Comparison of ENCODE assay signal across 18 mouse cellular contexts in the genomic region with DNA sequence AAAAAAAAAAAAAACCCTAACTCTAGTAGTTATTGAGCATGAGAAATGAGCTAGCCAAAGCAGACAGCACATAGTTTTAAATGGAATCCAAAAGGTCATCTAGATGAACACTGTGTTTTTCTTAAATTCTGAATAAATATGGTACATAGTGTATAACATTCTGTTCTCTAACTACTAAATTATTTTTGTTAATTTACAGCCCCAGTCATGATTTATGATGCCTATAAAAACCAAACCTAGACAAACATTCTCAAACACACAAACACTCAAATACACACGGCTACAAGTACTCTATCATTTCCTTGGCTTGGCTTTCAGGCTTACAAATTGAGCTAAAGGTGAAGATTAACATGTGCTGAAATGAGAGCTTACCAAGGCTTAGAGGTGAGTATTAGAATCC.
"Had no signal": no experiment of that assay in that cellular context is flagged by ENCODE, and none has a peak within 500 bp of the region (broad histone marks: within the 10 kb centered on the region; RNA-seq: fewer than 3 reads in every experiment).

No protein-coding gene starts in this region.

- DNase-seq: left cerebral cortex, postnatal 4 days; liver, postnatal 0 days; lung, embryonic 14.5 days; retina, postnatal 1 day; right cerebral cortex, postnatal 25 days; spleen, adult 18-20 months; thymus, postnatal 25 days had no signal

- H3K4me3 ChIP-seq: intestine, embryonic 15.5 days; limb, embryonic 12.5 days; limb, embryonic 15.5 days; midbrain, embryonic 12.5 days; midbrain, embryonic 15.5 days; neural tube, embryonic 12.5 days; stomach, embryonic 15.5 days had no signal

- H3K27me3 ChIP-seq: intestine, embryonic 15.5 days; limb, embryonic 12.5 days; limb, embryonic 15.5 days; midbrain, embryonic 12.5 days; midbrain, embryonic 15.5 days; neural tube, embryonic 12.5 days; stomach, embryonic 15.5 days had no signal

- H3K27ac ChIP-seq: intestine, embryonic 15.5 days; limb, embryonic 15.5 days; liver, embryonic 14.5 days; macrophage; midbrain, embryonic 12.5 days; midbrain, embryonic 15.5 days; neural tube, embryonic 12.5 days; stomach, embryonic 15.5 days had no signal

- H3K9ac ChIP-seq: intestine, embryonic 15.5 days; limb, embryonic 12.5 days; limb, embryonic 15.5 days; liver, embryonic 14.5 days; liver, postnatal 0 days; lung, embryonic 14.5 days; midbrain, embryonic 12.5 days; midbrain, embryonic 15.5 days; neural tube, embryonic 12.5 days; stomach, embryonic 15.5 days had no signal

- H3K36me3 ChIP-seq: intestine, embryonic 15.5 days; limb, embryonic 12.5 days; limb, embryonic 15.5 days; midbrain, embryonic 12.5 days; midbrain, embryonic 15.5 days; neural tube, embryonic 12.5 days; stomach, embryonic 15.5 days had no signal

- H3K4me1 ChIP-seq: intestine, embryonic 15.5 days; limb, embryonic 12.5 days; limb, embryonic 15.5 days; midbrain, embryonic 12.5 days; midbrain, embryonic 15.5 days; neural tube, embryonic 12.5 days; stomach, embryonic 15.5 days had no signal

- H3K4me2 ChIP-seq: intestine, embryonic 15.5 days; limb, embryonic 12.5 days; limb, embryonic 15.5 days; liver, embryonic 11.5 days; lung, embryonic 14.5 days; midbrain, embryonic 12.5 days; midbrain, embryonic 15.5 days; neural tube, embryonic 12.5 days; stomach, embryonic 15.5 days had no signal

- H3K9me3 ChIP-seq: intestine, embryonic 15.5 days; limb, embryonic 12.5 days; limb, embryonic 15.5 days; midbrain, embryonic 12.5 days; midbrain, embryonic 15.5 days; neural tube, embryonic 12.5 days; stomach, embryonic 15.5 days had no signal

- ATAC-seq: intestine, embryonic 15.5 days; liver, postnatal 0 days; lung, postnatal 0 days; midbrain, embryonic 15.5 days had no signal
